Mouse (Mus musculus) liver, postnatal 0 days (tissue): ENCODE data around the gene Gjd3.

Experiments
- CTCF ChIP-seq: sonication (generic); IDR thresholded peaks from 2 replicates; pipeline ENCODE4 v1.5.1; 2016; ENCODE audit warnings: antibody characterized with exemption, low read depth
- EP300 ChIP-seq: IDR thresholded peaks from 2 replicates; pipeline ENCODE4 v1.6.1; 2016; ENCODE audit warnings: antibody characterized with exemption, low read depth, mild to moderate bottlenecking

DNA sequence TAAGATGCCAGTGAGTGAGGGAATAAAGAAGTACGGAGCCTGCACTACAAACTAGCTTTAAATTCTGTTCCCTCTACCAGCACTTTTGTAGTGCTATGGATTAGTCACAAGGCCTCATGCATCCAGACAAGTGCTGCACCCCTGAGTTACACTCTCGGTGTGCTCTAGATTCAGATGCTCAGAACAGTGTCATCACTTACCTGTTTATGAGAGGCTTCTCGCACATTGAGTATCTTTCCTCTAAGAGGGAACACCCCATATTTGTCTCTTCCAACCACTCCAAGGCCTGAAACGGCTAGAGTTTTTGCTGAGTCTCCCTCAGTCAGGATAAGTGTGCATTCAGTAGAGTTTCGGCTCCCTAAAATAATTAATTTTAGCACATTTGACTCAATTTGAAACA lies 27.9 kb upstream of the Gjd3 start:
- TF ChIP-seq EP300 (no peak), CTCF (no peak)
